Mouse (Mus musculus) spleen, adult 12 weeks (tissue): Measurements from ENCODE around the gene Fbxl13.
A peak's percentile ranks its signal among the peaks of the same experiment; 100 is the strongest.

ENCODE experiments used
- DNase-seq: peaks from one replicate; pipeline ENCODE4 v3.0.0; 2022; ENCODE audit warnings: low spot score

The Fbxl13 gene

GRCm38 (mm10) chr5:21645439-21646132 is at the start of gene Fbxl13, which contains the start of gene Armc10:
Fbxl13 (minus strand) TSS chr5:21645634.
Armc10 (plus strand) TSS chr5:21645813.
- DNase-seq, result peak; percentile 71

- DNase-seq, result no peak
These were observed 49.5 kb upstream of the Fbxl13 start for GRCm38 (mm10) chr5:21694854-21695490.

- no peak for DNase-seq
These were observed 48.0 kb upstream of the Fbxl13 start for GRCm38 (mm10) chr5:21693372-21693870.

- DNase-seq, result no peak
These were observed 46.8 kb upstream of the Fbxl13 start for GRCm38 (mm10) chr5:21692230-21692629.

GRCm38 (mm10) chr5:21687042-21687441 is 41.6 kb upstream of the Fbxl13 start:
- DNase-seq, result no peak

GRCm38 (mm10) chr5:21685001-21685400 is 39.6 kb upstream of the Fbxl13 start:
- DNase-seq, result no peak

GRCm38 (mm10) chr5:21683811-21684210 is 38.4 kb upstream of the Fbxl13 start:
- no peak for DNase-seq

- DNase-seq, result no peak
These were observed 35.5 kb upstream of the Fbxl13 start for GRCm38 (mm10) chr5:21680940-21681339.

GRCm38 (mm10) chr5:21680029-21680428 is 34.6 kb upstream of the Fbxl13 start:
- no peak for DNase-seq

GRCm38 (mm10) chr5:21678363-21678762 is 32.9 kb upstream of the Fbxl13 start:
- DNase-seq, result no peak

- DNase-seq, result no peak
These were observed 32.5 kb upstream of the Fbxl13 start for GRCm38 (mm10) chr5:21677939-21678338.

- DNase-seq, result no peak
These were observed 30.1 kb upstream of the Fbxl13 start for GRCm38 (mm10) chr5:21675494-21675893.

- no peak for DNase-seq
These were observed 29.6 kb upstream of the Fbxl13 start for GRCm38 (mm10) chr5:21675019-21675418.

- no peak for DNase-seq
These were observed 28.3 kb upstream of the Fbxl13 start for GRCm38 (mm10) chr5:21673742-21674141.

- DNase-seq, result peak; percentile 19
These were observed 27.6 kb upstream of the Fbxl13 start for GRCm38 (mm10) chr5:21672812-21673635.

GRCm38 (mm10) chr5:21669307-21669706 is 23.9 kb upstream of the Fbxl13 start:
- DNase-seq, result no peak

- DNase-seq, result no peak
These were observed 22.0 kb upstream of the Fbxl13 start for GRCm38 (mm10) chr5:21667191-21668137.

GRCm38 (mm10) chr5:21663081-21663480 is 17.6 kb upstream of the Fbxl13 start:
- no peak for DNase-seq

GRCm38 (mm10) chr5:21660850-21661249 is 15.4 kb upstream of the Fbxl13 start:
- no peak for DNase-seq

- DNase-seq, result peak; percentile 45
These were observed 13.4 kb upstream of the Fbxl13 start for GRCm38 (mm10) chr5:21658623-21659395.

GRCm38 (mm10) chr5:21658038-21658437 is 12.6 kb upstream of the Fbxl13 start:
- DNase-seq, result no peak
